Mouse (Mus musculus) heart, postnatal 4 days (tissue): ENCODE measurements around the gene Kmt5c. TPM values are rescaled to one million over a fixed set of nuclear protein-coding genes. Genes with fewer than 3 reads are reported as not detected.

ENCODE experiments used
- DNase-seq: peaks from one replicate; pipeline ENCODE4 v3.0.0; 2021
- total RNA-seq, 2 experiments: library from RNA; stranded (reverse); gene quantifications; 2 replicates each; pipeline ENCODE4 v1.2.3; 2021

Kmt5c gene
- total RNA-seq: 10 to 100 TPM; 41.6 to 43.5 TPM

- DNase-seq: peak; percentile 98
These were observed at the start of gene Kmt5c for GRCm38 (mm10) chr7:4739544-4740275. Gene Kmt5c (plus strand): TSS chr7:4740115.

GRCm38 (mm10) chr7:4690387-4690786 is 49.5 kb upstream of the Kmt5c start, which contains the start of gene Brsk1:
Gene Brsk1 (plus strand): TSS chr7:4690604.
- peak; percentile 78 for DNase-seq

GRCm38 (mm10) chr7:4690951-4691653 is 48.8 kb upstream of the Kmt5c start:
- no peak for DNase-seq

DNA sequence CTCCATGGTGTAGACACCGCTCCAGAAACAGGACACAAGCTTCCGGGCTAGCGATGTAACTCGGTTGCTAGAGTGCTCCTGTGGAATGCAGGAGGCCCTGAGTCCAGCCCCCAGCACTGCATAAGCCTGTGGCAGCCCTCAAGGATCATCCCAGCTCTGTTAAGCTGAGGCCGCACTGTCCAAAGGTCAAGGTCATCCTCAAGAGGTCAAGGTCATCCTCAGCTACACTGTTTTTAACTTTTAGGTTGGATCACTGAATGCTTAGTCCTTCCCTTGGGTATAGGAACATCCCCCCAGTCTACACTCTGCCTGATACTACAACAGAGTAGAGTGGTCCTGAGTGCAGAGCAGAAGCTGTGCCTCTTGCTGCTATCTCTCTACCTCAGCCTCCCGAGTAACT is 46.9 kb upstream of the Kmt5c start:
- no peak for DNase-seq

GRCm38 (mm10) chr7:4702334-4702733 is 37.6 kb upstream of the Kmt5c start:
- no peak for DNase-seq

GRCm38 (mm10) chr7:4703195-4703594 is 36.7 kb upstream of the Kmt5c start:
- no peak for DNase-seq

DNA sequence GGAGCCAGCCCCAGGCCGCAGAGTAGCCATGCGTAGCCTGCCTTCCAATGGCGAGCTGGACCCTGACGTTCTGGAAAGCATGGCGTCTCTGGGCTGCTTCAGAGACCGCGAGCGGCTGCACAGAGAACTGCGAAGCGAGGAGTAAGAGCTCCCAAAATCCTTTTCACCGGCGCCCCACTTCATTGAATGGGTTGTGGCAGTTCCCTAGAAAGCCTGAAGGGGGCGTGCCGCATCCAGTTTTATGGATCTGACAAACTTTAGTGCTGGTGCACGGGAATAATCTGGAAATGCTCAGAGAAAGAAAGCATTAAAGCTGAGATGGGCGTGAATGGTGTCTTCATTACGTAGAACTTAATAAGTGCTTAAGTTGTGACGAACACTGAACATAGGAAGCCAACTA is 34.8 kb upstream of the Kmt5c start:
- peak; percentile 50 for DNase-seq

DNA sequence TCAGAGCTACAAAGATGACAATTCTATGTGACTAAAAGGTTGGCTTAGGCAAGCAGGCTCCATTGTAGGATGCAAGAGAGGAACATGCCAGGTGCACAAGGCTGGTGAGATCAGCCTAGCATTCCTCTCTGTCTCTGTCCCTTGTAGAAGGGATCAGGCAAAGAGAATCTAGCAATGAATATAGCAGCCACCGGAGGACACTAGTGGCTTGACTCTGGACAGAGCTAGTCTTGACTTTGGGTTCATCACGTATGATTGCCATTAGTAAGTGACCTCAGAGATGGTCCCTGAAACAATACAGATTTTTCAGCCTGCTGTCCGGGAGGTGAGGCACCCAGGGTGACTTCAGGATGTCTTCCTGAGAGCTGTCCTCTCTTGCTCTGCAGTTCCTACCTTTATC is 27.3 kb upstream of the Kmt5c start:
- no peak for DNase-seq

DNA sequence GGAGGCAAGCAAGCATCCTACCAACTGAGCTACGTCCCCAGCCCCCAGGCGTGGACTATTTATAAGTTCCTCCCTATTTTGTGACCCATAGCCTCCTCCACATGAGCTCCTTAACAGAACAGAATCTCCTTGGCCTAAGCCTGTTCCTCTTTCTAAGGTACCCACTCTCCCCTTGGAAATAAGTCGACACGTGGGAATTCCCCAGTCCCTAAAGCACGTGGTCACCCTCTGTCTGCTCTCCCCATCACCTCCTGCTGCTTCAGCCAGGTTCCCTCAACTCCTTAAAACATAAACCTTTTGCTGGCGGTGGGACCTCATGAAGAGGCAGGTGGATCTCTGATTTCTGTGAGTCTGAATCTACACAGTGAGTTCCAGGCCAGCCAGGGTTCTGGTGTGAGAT is 23.0 kb upstream of the Kmt5c start:
- no peak for DNase-seq

DNA sequence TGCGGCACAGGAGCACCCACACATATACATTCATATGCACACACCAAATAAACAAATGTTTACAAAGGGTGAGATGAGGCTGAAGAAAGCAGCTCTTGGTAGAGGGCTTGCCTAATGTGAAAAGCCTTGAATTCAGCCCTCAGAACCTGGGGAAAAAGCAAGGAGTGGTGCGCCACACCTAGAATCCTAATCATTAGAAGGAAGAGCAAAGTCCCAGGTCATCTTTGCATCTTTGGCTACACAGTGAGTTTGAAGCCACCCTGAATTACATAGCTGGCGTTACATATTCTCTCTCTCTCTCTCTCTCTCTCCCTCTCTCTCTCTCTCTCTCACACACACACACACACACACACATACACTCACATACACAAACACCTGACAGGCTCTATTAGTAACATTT is 20.6 kb upstream of the Kmt5c start:
- no peak for DNase-seq

DNA sequence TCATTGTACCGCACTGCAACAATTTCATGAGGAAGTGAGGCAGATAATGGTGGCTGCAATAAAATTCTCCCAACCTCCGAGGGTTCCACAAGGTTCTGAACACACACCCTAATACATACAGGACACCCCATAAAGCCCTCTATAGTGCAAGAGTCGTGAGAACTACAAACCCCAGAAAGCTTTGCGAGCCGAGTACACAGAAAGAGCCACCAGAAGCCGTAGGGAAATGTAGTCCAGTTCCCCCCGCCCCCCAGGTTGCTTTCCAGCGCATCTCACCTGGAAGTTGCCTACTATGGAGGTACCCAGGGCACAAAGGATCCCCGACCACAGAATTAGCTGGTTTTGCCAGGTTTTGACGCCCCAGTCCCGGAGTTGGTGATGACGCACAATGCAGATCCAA is 16.4 kb upstream of the Kmt5c start:
- no peak for DNase-seq

DNA sequence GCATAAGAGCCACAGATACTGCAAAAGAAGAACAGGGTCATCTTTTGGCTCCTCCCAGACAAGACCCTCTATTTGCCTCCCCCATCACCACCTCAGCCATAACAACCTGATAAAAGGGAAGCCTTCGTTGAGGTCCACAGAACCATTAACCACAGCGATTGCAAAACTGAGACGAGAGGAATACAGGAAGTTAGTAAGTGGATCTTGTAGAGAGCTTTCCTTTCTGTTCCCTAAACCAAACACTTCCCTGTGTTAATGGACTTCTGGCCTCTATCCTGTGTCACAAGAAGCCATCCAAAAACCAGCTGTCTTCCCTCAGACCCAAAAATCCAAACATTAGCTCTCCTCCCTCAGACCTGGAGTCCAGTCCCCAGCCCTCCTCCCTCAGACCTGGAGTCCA is 15.6 kb upstream of the Kmt5c start:
- no peak for DNase-seq

GRCm38 (mm10) chr7:4725169-4725568 is 14.7 kb upstream of the Kmt5c start, which contains the start of gene Tmem150b:
Gene Tmem150b (minus strand): TSS chr7:4725249.
- no peak for DNase-seq

GRCm38 (mm10) chr7:4731090-4731489 is 8.8 kb upstream of the Kmt5c start:
- DNase-seq: no peak

DNA sequence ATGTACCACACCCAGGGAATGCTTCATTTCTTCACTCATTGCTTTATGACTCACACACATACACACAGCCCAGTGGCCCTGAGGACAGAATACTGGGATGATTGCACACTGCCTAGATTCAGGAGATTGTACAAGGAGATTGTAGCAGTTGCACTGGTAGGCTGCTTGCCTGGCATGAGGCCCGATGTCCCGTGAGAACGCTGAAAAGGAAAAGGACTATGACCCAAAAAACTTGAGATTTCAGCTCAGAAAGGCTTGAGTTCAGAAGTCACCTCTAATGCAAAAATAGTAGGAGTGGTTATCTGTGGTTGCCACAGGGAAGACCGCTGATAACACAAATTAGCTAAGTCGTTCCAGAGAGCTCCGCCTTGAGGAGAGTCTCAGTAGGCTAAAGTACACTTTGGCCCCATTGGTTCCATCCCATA is 6.9 kb upstream of the Kmt5c start:
- no peak for DNase-seq

GRCm38 (mm10) chr7:4739041-4739543 is 823 bp upstream of the Kmt5c start:
- DNase-seq: no peak

GRCm38 (mm10) chr7:4740309-4740727 is 403 bp downstream of the Kmt5c start:
- DNase-seq: no peak

DNA sequence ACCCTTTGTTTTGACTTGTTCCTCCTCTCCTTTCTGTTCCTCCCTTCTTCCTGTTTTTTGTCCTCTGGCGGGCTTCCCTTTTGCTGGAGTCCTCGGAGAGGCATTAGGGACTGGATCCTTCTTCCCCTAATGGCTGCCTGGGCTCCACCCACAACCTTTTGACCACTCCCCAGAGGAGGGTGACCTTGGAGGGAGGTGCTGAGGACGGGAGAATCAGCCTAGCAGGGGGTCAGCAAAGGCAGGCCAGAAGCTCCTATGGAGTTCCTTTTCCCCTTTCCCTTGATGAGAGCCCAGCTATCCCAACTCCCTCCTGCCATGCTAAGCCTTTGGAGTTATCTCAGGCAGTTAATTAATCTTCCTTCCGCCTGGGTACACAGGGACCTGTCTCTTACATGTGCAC is 1.2 kb downstream of the Kmt5c start:
- peak; percentile 71 for DNase-seq

- no peak for DNase-seq
These were observed 2.0 kb downstream of the Kmt5c start for GRCm38 (mm10) chr7:4741672-4742481.

GRCm38 (mm10) chr7:4742482-4742819 is 2.5 kb downstream of the Kmt5c start:
- no peak for DNase-seq

GRCm38 (mm10) chr7:4743354-4743753 is 3.4 kb downstream of the Kmt5c start:
- DNase-seq: no peak

DNA sequence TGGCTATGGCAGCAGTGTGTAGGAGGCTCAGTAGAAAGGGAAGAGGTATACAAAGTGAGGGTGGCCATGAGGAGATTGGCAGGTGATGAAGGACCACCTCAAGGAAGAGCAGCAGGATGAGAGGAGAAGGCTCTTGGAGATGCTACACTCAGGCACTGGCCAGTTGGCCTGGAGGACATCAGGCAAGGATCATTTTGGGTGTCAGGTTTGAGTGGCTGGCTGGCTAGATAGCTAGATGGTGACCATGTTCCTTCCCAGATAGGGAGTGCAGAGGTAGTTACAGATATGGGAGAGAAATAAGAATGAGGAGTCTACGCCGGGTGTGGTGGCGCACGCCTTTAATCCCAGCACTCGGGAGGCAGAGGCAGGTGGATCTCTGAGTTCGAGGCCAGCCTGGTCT is 5.0 kb downstream of the Kmt5c start:
- DNase-seq: no peak
